Mouse (Mus musculus): ENCODE results near the gene Sf3b5.

- TF ChIP-seq USF1 (IDR thresholded peaks at IDR 0.05; ENCODE audit: low read depth) (no peak), CTCF (IDR thresholded peaks at IDR 0.05; ENCODE audit: control insufficient read depth, insufficient read depth, insufficient read length) (no peak), MYOD1 (IDR thresholded peaks at IDR 0.05; ENCODE audit: control insufficient read depth, insufficient read length, low read depth) (no peak), MAX (IDR thresholded peaks at IDR 0.05) (no peak), FOSL1 (IDR thresholded peaks at IDR 0.05; ENCODE audit: insufficient read depth, low read length, poor library complexity, severe bottlenecking) (no peak), CEBPB (IDR thresholded peaks at IDR 0.05; ENCODE audit: low read depth) (no peak)
These were observed 8.9 kb downstream of the Sf3b5 start for GRCm38 (mm10) chr10:13014026-13014425.
